17 mouse cellular contexts compared by ENCODE assay signal in genomic region chr7:4087896-4088480, GRCm38 (mm10). TPM values are rescaled to one million over a fixed set of nuclear protein-coding genes. Genes with fewer than 3 reads are reported as not detected.
DNase-seq lines count a peak whose midpoint lies in the region; ATAC-seq and TF ChIP-seq lines count a peak whose summit lies in the region.
"Had no signal": no experiment of that assay in that cellular context is flagged by ENCODE, and none has a peak within 500 bp of the region (broad histone marks: within the 10 kb centered on the region; RNA-seq: fewer than 3 reads in every experiment).

No protein-coding gene starts in this region.

- WGBS in thymus, adult 2 months = 96% methylated on average over 6 of the region's 6 CpGs
- 61% methylated on average over 6 of the region's 6 CpGs for WGBS in liver, embryonic 16.5 days (ENCODE audit: insufficient replicate concordance)
- 78% methylated on average over 6 of the region's 6 CpGs for WGBS in intestine, embryonic 15.5 days

- H3K9ac ChIP-seq in liver, embryonic 16.5 days (ENCODE audit: low read depth, low read length) = no peak overlapping the region
- no peak overlapping the region for H3K9ac ChIP-seq in intestine, embryonic 15.5 days

- H3K27me3 ChIP-seq in thymus, adult 2 months (ENCODE audit: control insufficient read depth, insufficient read depth, low read length) = no peaks in the 10 kb centered on the region
- H3K27me3 ChIP-seq in liver, embryonic 16.5 days (ENCODE audit: control insufficient read depth, insufficient read depth, low read depth, low read length) = no peaks in the 10 kb centered on the region
- H3K27me3 ChIP-seq in intestine, embryonic 15.5 days (replicated peaks) = no peaks in the 10 kb centered on the region

- H3K36me3 ChIP-seq in thymus, adult 2 months (ENCODE audit: control insufficient read depth, insufficient read depth, low read length) = no peaks in the 10 kb centered on the region
- H3K36me3 ChIP-seq in liver, embryonic 16.5 days (ENCODE audit: control insufficient read depth, insufficient read depth) = no peaks in the 10 kb centered on the region
- no peaks in the 10 kb centered on the region for H3K36me3 ChIP-seq in intestine, embryonic 15.5 days
- H3K36me3 ChIP-seq: heart, embryonic 10.5 days had no signal

- H3K4me1 ChIP-seq in thymus, adult 2 months (replicated peaks; ENCODE audit: control insufficient read depth, insufficient read depth, low read length) = peaks cover 6% of the 10 kb centered on the region
- peaks cover 5% of the 10 kb centered on the region for H3K4me1 ChIP-seq in liver, embryonic 16.5 days (ENCODE audit: control insufficient read depth, low read depth, low read length)
- H3K4me1 ChIP-seq in intestine, embryonic 15.5 days (replicated peaks) = no peaks in the 10 kb centered on the region

- peak; percentile 69 for DNase-seq in layer of hippocampus, adult 11-12 months (ENCODE audit: low spot score)
- no peak for DNase-seq in layer of hippocampus, postnatal 10 days (ENCODE audit: low spot score in 2 of 2)
- no peak for DNase-seq in thymus, adult 2 months
- DNase-seq in thymus, postnatal 4 days = no peak
- DNase-seq in heart, adult 11 months = no peak
- no peak for DNase-seq in kidney, adult 11 months
- DNase-seq: adrenal gland, adult 8-10 months; cerebellum, postnatal 25 days; heart, postnatal 4 days; kidney, postnatal 25 days; lung, postnatal 14 days; spleen, adult 18-20 months had no signal

- ATAC-seq in liver, embryonic 16.5 days (ENCODE audit: low read depth) = 0 out of 2 replicates have a peak, but pooled peaks have one; percentile 32
- ATAC-seq in intestine, embryonic 15.5 days = no peak
- ATAC-seq: intestine, embryonic 16.5 days had no signal

- no peak for TF ChIP-seq CTCF in thymus, adult 2 months (IDR thresholded peaks at IDR 0.05; ENCODE audit: borderline replicate concordance, control insufficient read depth, extremely low read depth, insufficient read depth, low read length, poor library complexity)

- no peak overlapping the region for H3K4me3 ChIP-seq in thymus, adult 2 months (ENCODE audit: control insufficient read depth, insufficient read depth, low read length)
- no peak overlapping the region for H3K4me3 ChIP-seq in liver, embryonic 16.5 days (ENCODE audit: low read depth, low read length)
- H3K4me3 ChIP-seq in intestine, embryonic 15.5 days (replicated peaks) = no peak overlapping the region
- H3K4me3 ChIP-seq: heart, embryonic 10.5 days had no signal

- TF ChIP-seq POLR2A in thymus, adult 2 months (IDR thresholded peaks at IDR 0.05; ENCODE audit: control insufficient read depth, extremely low read depth, insufficient read depth, low read length, poor library complexity) = no peak

- H3K4me2 ChIP-seq in liver, embryonic 16.5 days (ENCODE audit: low read depth, low read length) = no peak overlapping the region
- H3K4me2 ChIP-seq in intestine, embryonic 15.5 days (replicated peaks) = no peak overlapping the region
- H3K4me2 ChIP-seq: midbrain, embryonic 11.5 days had no signal

- peak overlapping the region; percentile 77 for H3K27ac ChIP-seq in thymus, adult 2 months (ENCODE audit: control insufficient read depth, insufficient read depth, low read length)
- H3K27ac ChIP-seq in liver, embryonic 16.5 days (ENCODE audit: low read length) = peak overlapping the region; percentile 14; the same call in 1 of the 2 replicates
- no peak overlapping the region for H3K27ac ChIP-seq in intestine, embryonic 15.5 days
- H3K27ac ChIP-seq: heart, embryonic 10.5 days had no signal

- H3K9me3 ChIP-seq in liver, embryonic 16.5 days (replicated peaks; ENCODE audit: control insufficient read depth, low read length) = no peaks in the 10 kb centered on the region
- H3K9me3 ChIP-seq in intestine, embryonic 15.5 days = no peaks in the 10 kb centered on the region
- H3K9me3 ChIP-seq: heart, embryonic 10.5 days had no signal

RNA-seq across cellular contexts. Expression of gene Lair1, which starts 25.0 kb away (rescaled TPM):
- 1 to 10 TPM; 4.5 to 5.9 TPM for total RNA-seq in layer of hippocampus, postnatal 10 days (2021)
- polyA plus RNA-seq in thymus, adult 2 months (2012; rRNA removed) = 11.0 and 12.9 TPM in 2 replicates
- polyA plus RNA-seq in liver, embryonic 16.5 days (2015; fragmentation: Nextera tagmentation; extraction: Ambion mirVana) = 2.0 and 2.4 TPM in 2 replicates
- polyA plus RNA-seq in intestine, embryonic 15.5 days (2015; fragmentation: Nextera tagmentation; extraction: Ambion mirVana) = 2.7 and 2.9 TPM in 2 replicates

RNA-seq across cellular contexts. Expression of gene Ttyh1, which starts 31.2 kb away (rescaled TPM):
- 100 to 1,000 TPM; 610 to 702 TPM for total RNA-seq in layer of hippocampus, postnatal 10 days (2021)
- polyA plus RNA-seq in thymus, adult 2 months (2012; rRNA removed) = 1.1 and 1.8 TPM in 2 replicates
- 0.20 and 0.50 TPM in 2 replicates for polyA plus RNA-seq in liver, embryonic 16.5 days (2015; fragmentation: Nextera tagmentation; extraction: Ambion mirVana)
- polyA plus RNA-seq in intestine, embryonic 15.5 days (2015; fragmentation: Nextera tagmentation; extraction: Ambion mirVana) = 7.1 and 9.7 TPM in 2 replicates

RNA-seq across cellular contexts. Expression of gene Leng8, which starts 48.9 kb away (rescaled TPM):
- total RNA-seq in layer of hippocampus, postnatal 10 days (2021) = 100 to 1,000 TPM; 164 to 177 TPM
- 1,109 and 1,332 TPM in 2 replicates for polyA plus RNA-seq in thymus, adult 2 months (2012; rRNA removed)
- polyA plus RNA-seq in liver, embryonic 16.5 days (2015; fragmentation: Nextera tagmentation; extraction: Ambion mirVana) = 20.2 and 23.4 TPM in 2 replicates
- 46.3 and 49.2 TPM in 2 replicates for polyA plus RNA-seq in intestine, embryonic 15.5 days (2015; fragmentation: Nextera tagmentation; extraction: Ambion mirVana)

Comparison
In these comparisons a context has a peak if more than half of its experiments do, and no peak if none do; other contexts are left out.
1. RNA of gene Leng8, which starts 48.9 kb away (polyA plus RNA-seq): 1,109 to 1,332 TPM in thymus, adult 2 months; 46.3 to 49.2 TPM in intestine, embryonic 15.5 days and 20.2 to 23.4 TPM in liver, embryonic 16.5 days; every median in the first group is over 10 times any median in the second.